Mouse (Mus musculus) embryonic fibroblast, embryonic 13.5 days (primary cell): ENCODE data around the gene Ado.

ENCODE experiments used
- CTCF ChIP-seq: IDR thresholded peaks from 2 replicates; pipeline ENCODE4 v1.5.1; 2011; ENCODE audit warnings: mild to moderate bottlenecking, control low read depth, low read length, moderate library complexity, borderline replicate concordance; ENCODE audit not compliant: insufficient read depth
- POLR2A ChIP-seq: IDR thresholded peaks from 2 replicates; pipeline ENCODE4 v1.6.1; 2011; ENCODE audit warnings: low read depth, mild to moderate bottlenecking, control low read depth, low read length, moderate library complexity

GRCm38 (mm10) chr10:67569539-67569938 is 20.8 kb upstream of the Ado start:
- no peak for TF ChIP-seq CTCF
- no peak for TF ChIP-seq POLR2A
